Mouse (Mus musculus) small intestine, adult 2 months (tissue): ENCODE data around the gene Cxxc4.

Source experiments
- CTCF ChIP-seq: fragments of 200-500 bp; IDR thresholded peaks from 2 replicates; pipeline ENCODE4 v1.5.1; 2012; ENCODE audit warnings: low read depth, mild to moderate bottlenecking, control low read depth, inconsistent platforms, low read length, moderate library complexity, mixed read lengths; ENCODE audit not compliant: insufficient replicate concordance, insufficient read length; ENCODE audit errors: extremely low read depth
- POLR2A ChIP-seq: fragments of 200-500 bp; IDR thresholded peaks from 2 replicates; pipeline ENCODE4 v1.6.1; 2012; ENCODE audit warnings: low read depth, mild to moderate bottlenecking, control low read depth, inconsistent platforms, low read length, moderate library complexity

DNA sequence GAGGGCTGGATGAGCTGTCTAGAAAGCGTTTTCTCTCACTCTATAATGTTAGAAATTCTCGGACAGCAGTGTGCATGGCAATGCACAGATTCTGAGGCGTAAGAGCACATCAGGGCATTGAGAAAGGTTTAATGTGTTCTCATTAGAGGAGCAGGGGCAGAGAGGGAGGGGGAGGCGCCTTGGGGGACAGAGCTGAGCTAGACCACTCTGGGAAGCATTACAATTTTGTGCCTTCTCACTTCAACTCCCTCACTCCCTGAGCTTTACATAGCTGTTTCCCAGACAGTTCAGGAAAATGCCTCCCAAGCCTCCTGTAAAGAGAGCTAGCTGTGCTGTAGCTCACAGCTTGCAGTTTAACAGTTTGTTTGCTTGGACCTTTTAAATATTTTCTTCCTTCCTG lies 70.2 kb downstream of the Cxxc4 start:
- TF ChIP-seq CTCF = no peak
- TF ChIP-seq POLR2A = no peak
